Mouse (Mus musculus) frontal cortex, postnatal 10 days (tissue): Measurements from ENCODE around the gene Shld2.
A peak's percentile ranks its signal among the peaks of the same experiment; 100 is the strongest.

ENCODE experiments used
- DNase-seq, 2 experiments: peaks; one replicate each; pipeline ENCODE4 v3.0.0; 2022; ENCODE audit warnings: low spot score in 2 of 2, mixed read lengths in 1 of 2

Shld2 gene

GRCm38 (mm10) chr14:34310234-34310965 is at the start of gene Shld2, which contains the start of gene Glud1:
Gene Shld2 (minus strand): TSS chr14:34310493.
Gene Glud1 (plus strand): TSS chr14:34310727.
- peak; percentile 87 to 92 for DNase-seq

- no peak for DNase-seq
These were observed 49.5 kb upstream of the Shld2 start for GRCm38 (mm10) chr14:34359676-34360244.

DNA sequence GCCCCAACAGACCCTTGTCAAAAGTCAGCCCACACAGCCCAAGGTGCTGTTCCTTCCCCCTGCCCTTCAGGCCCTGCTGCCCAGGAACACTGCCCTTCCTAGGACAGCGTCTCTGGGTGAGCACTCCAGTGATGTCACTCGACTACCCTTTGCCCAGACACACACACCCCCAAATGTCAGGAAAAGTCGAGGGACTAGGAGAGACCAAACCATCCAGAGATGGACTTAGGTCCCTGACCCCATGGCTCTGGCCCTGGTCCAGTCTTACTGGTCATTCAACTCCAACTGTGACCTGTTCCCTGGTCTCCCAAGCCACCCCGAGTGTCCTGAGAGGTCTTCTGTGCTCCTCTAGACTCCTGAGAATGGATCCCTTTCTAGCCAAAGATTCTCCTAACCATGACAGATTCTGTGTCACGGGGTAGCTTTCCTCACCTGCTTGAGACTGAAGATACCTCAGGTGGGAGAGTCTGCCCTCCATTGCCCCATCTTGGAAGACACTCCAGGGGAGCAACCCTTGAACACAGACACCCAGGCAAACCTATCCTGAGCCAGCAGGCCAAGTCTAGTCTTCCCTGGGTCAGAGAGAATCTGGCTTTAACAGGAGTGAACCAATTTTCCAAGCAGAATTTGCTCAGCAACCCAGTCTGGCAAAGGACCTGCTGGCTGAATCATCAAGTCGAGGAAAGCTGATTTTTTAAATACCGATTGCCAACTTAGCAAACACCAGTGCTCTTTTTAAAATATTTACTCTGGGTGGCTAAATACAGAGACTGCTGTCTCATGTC is 47.6 kb upstream of the Shld2 start:
- no peak for DNase-seq

DNA sequence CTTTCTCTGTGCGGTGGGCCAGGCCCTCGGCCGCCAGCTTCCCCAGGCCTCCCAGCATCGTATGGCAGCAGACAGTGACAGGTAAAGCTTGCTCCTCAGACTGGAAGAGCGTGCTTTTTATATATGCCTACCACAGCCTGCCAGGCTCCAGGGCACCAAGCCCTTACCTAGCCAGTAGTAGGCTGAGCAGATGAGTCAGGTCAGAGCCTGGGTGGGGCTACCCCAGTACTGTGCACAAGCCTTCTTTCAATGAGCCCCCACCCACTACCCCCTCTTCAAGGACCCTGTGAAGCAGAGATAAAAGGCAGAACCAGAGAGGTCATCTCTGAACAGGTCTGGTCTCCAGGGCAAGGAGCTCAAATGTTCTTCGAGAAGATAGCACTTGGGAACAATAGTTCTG is 45.0 kb upstream of the Shld2 start, which contains the start of gene Fam25c:
Gene Fam25c (minus strand): TSS at position 133 of the 400 bp plus-strand sequence.
- DNase-seq: no peak

DNA sequence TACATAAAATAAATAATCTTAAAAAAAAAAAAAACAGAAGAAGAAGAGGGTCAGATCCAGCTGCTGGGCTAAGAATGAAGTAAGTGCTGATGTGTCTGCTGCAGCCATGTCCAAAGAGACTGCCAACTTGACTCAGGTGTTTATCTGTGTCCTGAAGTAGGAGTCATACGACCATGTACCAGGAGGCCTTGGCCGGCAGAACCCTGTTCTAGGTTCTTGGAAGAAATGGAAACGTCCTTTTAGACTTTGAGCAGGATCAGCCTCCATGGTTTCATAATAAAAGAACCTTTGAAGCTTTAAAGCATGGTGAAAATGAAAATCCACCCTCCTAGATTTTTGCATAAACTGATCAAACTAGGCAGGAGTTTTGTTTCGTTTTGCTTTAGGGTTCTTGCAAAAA is 44.2 kb upstream of the Shld2 start:
- no peak for DNase-seq

- no peak for DNase-seq
These were observed 43.0 kb upstream of the Shld2 start for GRCm38 (mm10) chr14:34353326-34353725.

DNA sequence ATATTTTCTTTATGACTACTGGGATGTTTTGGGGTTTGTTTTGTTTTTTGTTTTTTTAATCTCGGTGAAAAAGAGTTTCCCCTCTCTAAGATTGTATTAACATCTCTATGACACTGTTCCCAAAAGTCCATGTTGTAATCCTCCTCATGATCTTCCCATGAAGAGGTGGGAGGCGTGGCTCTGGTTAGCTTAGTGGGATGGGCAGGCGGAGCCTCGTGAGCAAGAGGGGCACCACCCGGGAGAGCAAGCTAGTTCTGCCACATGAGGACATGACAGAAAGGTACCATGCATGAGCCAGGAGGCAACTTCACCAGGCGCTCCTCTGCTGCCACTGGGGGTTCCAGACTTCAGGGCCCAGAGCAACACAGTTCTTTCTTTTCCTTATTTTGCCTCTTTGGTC is 42.2 kb upstream of the Shld2 start:
- DNase-seq: no peak

GRCm38 (mm10) chr14:34351660-34352059 is 41.4 kb upstream of the Shld2 start:
- DNase-seq: no peak

GRCm38 (mm10) chr14:34349007-34349406 is 38.7 kb upstream of the Shld2 start:
- no peak for DNase-seq

DNA sequence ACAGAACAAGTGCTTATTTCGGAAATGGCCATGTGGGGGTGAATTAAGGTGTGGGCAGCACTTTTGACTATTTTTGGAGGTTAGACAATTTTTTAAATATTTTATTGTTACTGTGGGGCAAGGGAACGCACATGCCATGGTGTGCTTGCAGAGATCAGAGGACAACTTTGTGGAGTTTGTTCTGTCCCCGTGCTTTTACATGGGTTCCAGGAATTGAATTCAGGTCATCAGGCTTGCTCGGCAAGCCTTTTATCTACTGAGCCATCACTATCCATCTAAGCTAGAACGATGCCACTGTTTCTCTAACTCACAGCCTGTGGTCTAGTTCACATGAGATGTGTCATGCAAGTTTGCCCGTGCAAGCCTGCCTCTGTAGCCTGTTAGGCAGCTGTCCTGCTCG is 38.0 kb upstream of the Shld2 start:
- DNase-seq: no peak

DNA sequence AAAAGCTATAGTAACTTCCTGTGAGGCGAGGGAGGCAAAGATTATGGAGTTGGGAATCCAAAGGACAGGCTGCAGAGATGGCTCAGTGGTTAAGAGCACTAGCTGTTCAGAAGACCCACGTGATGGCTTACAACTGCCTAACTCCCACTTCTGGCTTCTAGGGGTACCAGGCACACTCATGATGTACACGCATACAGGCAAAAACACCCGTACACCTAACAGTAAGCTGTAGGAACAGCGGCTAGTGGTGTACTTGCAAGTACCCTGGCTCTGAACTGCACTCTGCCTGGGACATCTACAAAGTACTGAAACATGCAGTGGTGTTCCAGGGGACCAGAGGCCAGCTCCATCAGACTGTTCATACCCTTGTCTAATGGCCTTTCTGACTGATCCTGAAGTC is 36.8 kb upstream of the Shld2 start:
- DNase-seq: no peak

GRCm38 (mm10) chr14:34345771-34346566 is 35.7 kb upstream of the Shld2 start:
- no peak for DNase-seq

GRCm38 (mm10) chr14:34344361-34344760 is 34.1 kb upstream of the Shld2 start:
- DNase-seq: no peak

DNA sequence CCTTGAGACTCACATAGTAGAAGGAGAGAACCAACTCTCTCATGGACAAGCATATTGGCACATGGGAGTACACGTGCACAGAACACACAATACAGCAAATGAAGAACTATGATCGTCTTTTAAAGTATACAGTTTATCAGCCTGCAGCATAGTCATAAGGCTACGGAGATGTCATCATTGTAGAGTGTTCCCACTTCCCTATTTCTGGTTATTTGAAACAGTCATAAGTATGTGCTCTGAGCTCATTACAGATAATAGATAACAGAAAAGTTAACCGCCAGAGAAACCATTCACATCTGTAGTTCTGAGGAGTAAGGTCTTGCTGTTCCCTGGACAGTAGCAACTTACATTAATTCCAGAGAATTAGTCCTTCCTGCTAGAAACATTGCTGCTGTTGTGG is 32.8 kb upstream of the Shld2 start:
- no peak for DNase-seq

- no peak for DNase-seq
These were observed 31.7 kb upstream of the Shld2 start for GRCm38 (mm10) chr14:34341993-34342392.

DNA sequence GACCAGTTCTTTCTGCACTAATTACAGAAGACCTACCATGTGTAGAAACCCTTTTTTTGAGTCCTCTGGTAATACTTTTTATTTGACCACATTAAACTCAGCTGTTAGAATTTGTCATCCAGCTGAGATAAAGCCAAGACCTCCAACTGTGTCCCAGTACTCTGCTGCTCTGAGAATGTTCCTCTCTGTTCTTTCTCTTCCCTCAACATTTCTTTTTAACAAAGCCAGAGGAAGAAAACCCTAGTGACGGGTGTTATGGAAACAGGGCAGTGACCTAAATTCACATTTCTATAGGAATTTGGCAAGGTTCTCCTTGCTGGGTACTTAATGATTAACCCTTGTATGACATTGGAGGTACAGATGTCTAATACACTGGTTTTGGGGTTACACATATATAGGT is 29.2 kb upstream of the Shld2 start:
- DNase-seq: no peak

- peak; percentile 55 to 71 for DNase-seq
These were observed 22.2 kb upstream of the Shld2 start for GRCm38 (mm10) chr14:34332476-34332875.

DNA sequence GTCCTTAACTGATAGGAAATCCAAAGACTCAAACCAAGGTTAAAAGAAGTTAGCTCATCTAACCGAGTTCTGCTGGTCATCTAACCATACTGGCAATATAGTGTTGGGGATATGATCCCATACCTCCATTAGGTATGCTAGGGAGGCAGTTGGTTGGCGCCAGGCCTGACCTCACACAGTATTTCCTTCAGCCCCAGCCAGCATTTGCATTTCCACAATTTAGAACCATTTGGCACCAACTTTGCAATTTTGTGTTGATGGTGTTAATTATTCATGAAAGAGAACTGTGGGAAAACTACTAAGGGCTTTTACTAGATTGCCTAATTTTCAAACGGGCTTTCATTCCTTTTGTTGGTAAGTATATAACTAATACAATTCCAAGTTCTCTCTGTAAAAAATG is 21.6 kb upstream of the Shld2 start:
- DNase-seq: peak in 1 of 2 experiments; percentile 29

DNA sequence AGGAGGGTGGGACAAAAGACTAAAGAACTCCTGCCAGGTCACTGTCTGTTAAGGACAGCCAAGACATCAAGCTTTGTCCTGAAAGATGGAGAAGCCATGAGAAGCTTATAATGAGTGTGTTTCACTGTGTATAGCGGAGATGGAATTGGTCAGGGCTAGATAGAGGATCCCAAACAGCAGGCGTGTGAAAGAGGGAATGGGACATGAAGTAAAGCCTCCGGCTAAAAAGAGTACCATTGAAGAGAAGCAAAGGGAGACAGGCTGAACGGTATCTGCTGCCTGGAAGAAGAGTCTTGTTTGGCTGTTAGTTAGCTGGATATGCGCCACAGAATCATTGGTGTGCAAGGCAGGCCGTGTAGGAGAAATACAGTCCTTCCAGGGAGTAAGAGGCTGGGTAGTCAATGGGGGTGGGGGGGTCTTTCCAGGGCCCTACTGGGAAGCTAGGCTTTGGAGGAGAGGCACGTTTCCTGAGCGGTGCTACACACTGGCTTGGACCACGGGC is 20.4 kb upstream of the Shld2 start:
- no peak for DNase-seq

DNA sequence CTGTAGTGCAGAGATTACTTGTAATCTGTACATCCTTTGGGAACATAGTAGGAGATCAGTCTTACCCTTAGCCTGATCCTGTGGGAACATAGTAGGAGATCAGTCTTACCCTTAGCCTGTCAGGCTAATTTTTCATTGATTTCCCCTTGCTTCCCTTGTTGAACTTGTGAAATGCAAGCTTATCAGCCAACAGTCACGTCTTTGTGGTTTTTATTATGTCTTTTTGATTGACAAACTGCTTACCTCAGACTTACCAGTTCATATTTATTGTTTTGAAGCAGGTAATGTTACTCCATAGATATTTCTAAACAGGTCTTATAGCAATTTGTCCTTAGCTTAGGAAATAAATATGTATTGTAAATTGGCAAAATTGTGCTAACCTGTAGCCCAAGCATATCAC is 17.3 kb upstream of the Shld2 start:
- no peak for DNase-seq

DNA sequence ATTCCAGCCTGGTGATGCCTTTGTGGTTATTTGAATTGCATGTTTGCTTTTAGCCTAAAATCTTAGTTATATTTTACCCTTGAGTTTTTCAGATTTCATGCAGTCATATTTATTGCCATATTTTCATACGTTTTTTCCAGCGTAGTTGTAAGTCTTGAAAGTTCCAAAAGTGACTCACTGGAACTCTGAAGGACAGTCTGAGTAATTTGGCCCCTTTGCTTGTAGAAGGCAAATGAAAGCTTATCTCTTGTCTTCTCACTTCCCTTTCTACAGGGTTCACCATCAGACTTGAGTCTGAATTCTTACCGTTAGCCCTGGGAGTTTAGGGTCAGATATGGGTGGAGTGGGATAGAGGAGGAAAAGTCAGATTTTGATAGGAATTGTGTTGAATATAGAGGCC is 16.3 kb upstream of the Shld2 start:
- DNase-seq: no peak
